16 mouse cellular contexts compared by ENCODE assay signal in the genomic region with DNA sequence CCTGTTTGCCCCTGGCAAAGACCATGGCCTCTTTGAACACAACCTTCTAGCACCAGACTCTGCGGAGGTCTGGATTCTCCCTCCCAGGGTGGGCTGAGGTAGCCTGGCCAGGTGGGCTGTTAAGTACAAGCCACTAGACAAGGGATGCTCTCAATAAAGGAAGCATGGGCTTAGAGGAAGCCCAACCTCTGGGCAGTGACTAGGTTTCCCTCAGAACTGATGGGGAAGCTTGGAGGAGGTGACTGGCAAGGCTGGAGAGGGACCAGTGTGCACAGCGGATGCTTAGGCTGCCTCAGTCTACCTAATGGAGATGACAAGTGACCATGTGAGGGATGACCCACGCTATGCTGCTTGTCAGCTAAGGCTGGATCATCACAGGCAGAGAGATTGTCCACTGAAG.
DNase-seq lines count a peak whose midpoint lies in the region.
"Had no signal": no experiment of that assay in that cellular context is flagged by ENCODE, and none has a peak within 500 bp of the region (broad histone marks: within the 10 kb centered on the region; RNA-seq: fewer than 3 reads in every experiment).

No protein-coding gene starts in this region.

- peak; percentile 17 for DNase-seq in kidney, adult 18-20 months
- DNase-seq in kidney, adult 11 months: no peak
- DNase-seq in kidney, adult 9 months: peak; percentile 65
- no peak for DNase-seq in kidney, postnatal 36 days
- no peak for DNase-seq in spleen, postnatal 10 days (ENCODE audit: low spot score in 2 of 2)
- DNase-seq: adrenal gland, adult 2 months; adrenal gland, postnatal 10 days; adrenal gland, postnatal 25 days; cerebellum, adult 11 months; cerebellum, adult 18-20 months; cerebellum, adult 8-10 months; cerebellum, adult 9-11 months; cerebellum, postnatal 14 days; cerebellum, postnatal 36 days; embryo, embryonic 11 days; forebrain, postnatal 0 days had no signal

Comparison
In these comparisons a context has a peak if more than half of its experiments do, and no peak if none do; other contexts are left out.
1. DNase-seq: peak in kidney, adult 18-20 months (single experiment) and kidney, adult 9 months (single experiment); none in kidney, adult 11 months (single experiment), kidney, postnatal 36 days (0 of 2) and spleen, postnatal 10 days (0 of 2).